Mouse (Mus musculus) adrenal gland, adult 8-10 months (tissue): ENCODE measurements around the gene Cnnm3. TPM values are rescaled to one million over a fixed set of nuclear protein-coding genes. Genes with fewer than 3 reads are reported as not detected.

Source experiments
- microRNA-seq, 2 experiments: library from miRNA; unstranded; fragments of <30 nt; microRNA quantifications; one replicate each; pipeline ENCODE4 v1.2.0; 2022
- total RNA-seq, 4 experiments: library from RNA; stranded (reverse); gene quantifications; 2 replicates each; pipeline ENCODE4 v1.2.4; 2022

The Cnnm3 gene
- total RNA-seq, 4 experiments from 2014 or later: 41.4 to 45.3 (median 42.6) TPM

Small RNA genes within 50 kb of the gene (microRNA-seq; reads per million reads assigned to microRNA genes)
- 0 reads per million in 2 experiments for gene Gm47280

Other genes starting within 250 kb of the Cnnm3 start
- gene Neurl3, start 237.2 kb upstream of the Cnnm3 start, total RNA-seq: 10 to 100 TPM in 2 of 4 experiments, 1 to 10 TPM in 2; 7.6 to 12.1 (median 10.1) TPM
- gene Arid5a, start 204.1 kb upstream of the Cnnm3 start, total RNA-seq: 1 to 10 TPM; 4.0 to 6.3 (median 4.9) TPM
- gene Kansl3, start 142.7 kb upstream of the Cnnm3 start, total RNA-seq: 100 to 1,000 TPM in 3 of 4 experiments, 10 to 100 TPM in 1; 86.5 to 139 (median 135) TPM
- gene Fer1l5, start 139.6 kb upstream of the Cnnm3 start, total RNA-seq: 1 to 10 TPM in 2 of 4 experiments, not detected in 2; 1.3 to 1.6 TPM
- 10 to 100 TPM; 43.0 to 59.8 (median 46.6) TPM for gene Lman2l, start 66.6 kb upstream of the Cnnm3 start, total RNA-seq
- 1 to 10 TPM; 4.1 to 6.2 (median 5.1) TPM for gene Cnnm4, start 40.2 kb upstream of the Cnnm3 start, total RNA-seq
- gene Ankrd23, start 25.0 kb downstream of the Cnnm3 start, total RNA-seq: 10 to 100 TPM in 2 of 4 experiments, 1 to 10 TPM in 2; 6.8 to 18.1 (median 11.3) TPM
- gene Gm42417, start 27.6 kb downstream of the Cnnm3 start, total RNA-seq: not detected
- gene Ankrd39, start 35.6 kb downstream of the Cnnm3 start, total RNA-seq: 10 to 100 TPM; 15.4 to 26.8 (median 18.7) TPM
- gene Sema4c, start 46.5 kb downstream of the Cnnm3 start, total RNA-seq: 10 to 100 TPM; 16.6 to 28.0 (median 23.4) TPM
- gene Fam178b, start 171.3 kb downstream of the Cnnm3 start, total RNA-seq: 1 to 10 TPM in 1 of 4 experiments, under 1 TPM in 2, not detected in 1; 0.52 to 1.4 (median 0.59) TPM
- 100 to 1,000 TPM; 436 to 646 (median 493) TPM for gene Cox5b, start 179.6 kb downstream of the Cnnm3 start, total RNA-seq
- gene 4933424G06Rik, start 198.3 kb downstream of the Cnnm3 start, total RNA-seq: not detected
- gene Actr1b, start 202.6 kb downstream of the Cnnm3 start, total RNA-seq: 100 to 1,000 TPM; 136 to 162 (median 142) TPM
- gene Zap70, start 249.9 kb downstream of the Cnnm3 start, total RNA-seq: under 1 TPM; 0.22 to 0.77 (median 0.55) TPM